Mouse (Mus musculus) embryonic facial prominence, embryonic 12.5 days (tissue): ENCODE results near the gene Gna15. TPM values are rescaled to one million over a fixed set of nuclear protein-coding genes. Genes with fewer than 3 reads are reported as not detected.

ENCODE experiments used
- ATAC-seq: fragments of 200-750 bp; cut with Nextera tagmentation; 2 replicates; pipeline ENCODE4 v1.8.0; 2017; ENCODE audit not compliant: insufficient number of reproducible peaks, insufficient read depth, low FRiP score, low TSS enrichment
- H3K27ac ChIP-seq: fragments of 300-500 bp; sonication (generic); 2 replicates; pipeline ENCODE4 v1.5.1; 2016; ENCODE audit warnings: mild to moderate bottlenecking
- H3K27me3 ChIP-seq: fragments of 300-500 bp; sonication (generic); 2 replicates; pipeline ENCODE4 v1.6.1; 2016; ENCODE audit warnings: mild to moderate bottlenecking, moderate library complexity
- H3K36me3 ChIP-seq: fragments of 300-500 bp; sonication (generic); 2 replicates; pipeline ENCODE4 v1.6.1; 2016; ENCODE audit warnings: mild to moderate bottlenecking
- H3K4me1 ChIP-seq: fragments of 300-500 bp; sonication (generic); 2 replicates; pipeline ENCODE4 v1.6.1; 2016
- H3K4me2 ChIP-seq: fragments of 300-500 bp; sonication (generic); replicated peaks from 2 replicates; pipeline ENCODE4 v1.6.1; 2016; ENCODE audit warnings: mild to moderate bottlenecking, moderate library complexity
- H3K4me3 ChIP-seq: fragments of 300-500 bp; sonication (generic); 2 replicates; pipeline ENCODE4 v1.5.1; 2016; ENCODE audit warnings: mild to moderate bottlenecking
- H3K9ac ChIP-seq: fragments of 300-500 bp; sonication (generic); 2 replicates; pipeline ENCODE4 v1.6.1; 2016; ENCODE audit warnings: mild to moderate bottlenecking, moderate library complexity
- H3K9me3 ChIP-seq: fragments of 300-500 bp; sonication (generic); 2 replicates; pipeline ENCODE4 v1.6.1; 2016; ENCODE audit warnings: mild to moderate bottlenecking, moderate library complexity
- WGBS: fragments of 180-500 bp; shearing (Covaris S2); methylation state at CpG from one replicate; pipeline ENCODE4 v1.1.7; 2016; 5-methylcytosine and 5-hydroxymethylcytosine counted together
- polyA plus RNA-seq: library from polyadenylated mRNA; unstranded; fragments of >200 nt; fragmentation: Nextera tagmentation; extraction: Ambion mirVana; gene quantifications from 2 replicates; pipeline ENCODE4 v1.2.1, GENCODE M21; 2016

Gna15 gene
- polyA plus RNA-seq, 1 experiment from 2014 or later: 0.86 TPM

DNA sequence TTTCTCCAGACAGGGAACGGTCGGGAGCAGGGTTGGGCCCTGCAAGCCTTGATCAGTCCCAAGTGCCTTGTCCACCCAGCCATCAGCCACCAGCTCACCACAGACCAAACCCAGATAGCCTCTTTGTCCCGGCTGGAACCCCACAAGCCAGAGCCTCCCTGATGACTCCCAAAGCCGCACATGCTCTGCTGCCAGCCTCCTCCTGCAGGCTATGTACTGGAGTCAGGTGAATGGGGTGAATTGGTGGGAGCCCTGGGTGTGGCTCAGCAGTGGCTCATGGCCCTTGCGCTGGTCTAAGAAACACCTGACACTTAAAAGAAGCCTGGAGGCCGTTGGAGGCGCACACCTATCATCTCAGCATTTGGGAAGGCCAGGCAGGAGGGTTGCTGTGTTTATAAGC, 61.1 kb downstream of the Gna15 start:
- ATAC-seq: no peak
- 77% methylated on average over 7 of the region's 7 CpGs for WGBS
- Histone ChIP-seq H3K27ac (no peak overlapping the region), H3K36me3 (no peaks in the 10 kb centered on the region), H3K9ac (no peak overlapping the region), H3K9me3 (no peaks in the 10 kb centered on the region), H3K4me1 (0 out of 2 replicates have a peak, but pooled peaks cover 9% of the 10 kb centered on the region), H3K4me3 (no peak overlapping the region), H3K27me3 (peaks cover 96% of the 10 kb centered on the region), H3K4me2 (no peak overlapping the region)

DNA sequence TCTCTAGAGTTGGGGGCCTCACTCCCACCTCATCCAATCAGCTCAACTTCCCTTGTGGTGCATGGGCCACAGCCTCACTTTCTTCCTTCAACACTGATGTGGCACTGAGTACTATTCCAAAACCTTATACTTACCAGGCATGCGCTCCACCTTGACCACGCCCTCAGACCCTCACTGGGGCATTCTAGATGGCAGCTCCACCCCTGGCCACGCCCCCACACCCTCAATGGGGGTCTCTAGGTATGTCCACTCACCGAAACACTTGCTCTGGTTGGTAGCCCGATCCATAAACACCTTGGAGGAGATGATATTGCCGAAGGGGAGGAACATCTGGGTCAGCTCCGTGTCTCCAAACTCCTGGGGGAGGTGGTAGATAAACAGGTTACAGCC, 61.6 kb downstream of the Gna15 start:
- no peaks in the 10 kb centered on the region for H3K36me3 ChIP-seq
- no peak overlapping the region for H3K9ac ChIP-seq
- H3K4me2 ChIP-seq: no peak overlapping the region; the same call in 1 of the 2 replicates
- H3K9me3 ChIP-seq: no peaks in the 10 kb centered on the region
- WGBS: 41% methylated on average over 7 of the region's 7 CpGs
- H3K4me1 ChIP-seq: 0 out of 2 replicates have a peak, but pooled peaks cover 9% of the 10 kb centered on the region
- H3K27me3 ChIP-seq: peaks cover 97% of the 10 kb centered on the region
- no peak for ATAC-seq
- no peak overlapping the region for H3K4me3 ChIP-seq
- no peak overlapping the region for H3K27ac ChIP-seq

DNA sequence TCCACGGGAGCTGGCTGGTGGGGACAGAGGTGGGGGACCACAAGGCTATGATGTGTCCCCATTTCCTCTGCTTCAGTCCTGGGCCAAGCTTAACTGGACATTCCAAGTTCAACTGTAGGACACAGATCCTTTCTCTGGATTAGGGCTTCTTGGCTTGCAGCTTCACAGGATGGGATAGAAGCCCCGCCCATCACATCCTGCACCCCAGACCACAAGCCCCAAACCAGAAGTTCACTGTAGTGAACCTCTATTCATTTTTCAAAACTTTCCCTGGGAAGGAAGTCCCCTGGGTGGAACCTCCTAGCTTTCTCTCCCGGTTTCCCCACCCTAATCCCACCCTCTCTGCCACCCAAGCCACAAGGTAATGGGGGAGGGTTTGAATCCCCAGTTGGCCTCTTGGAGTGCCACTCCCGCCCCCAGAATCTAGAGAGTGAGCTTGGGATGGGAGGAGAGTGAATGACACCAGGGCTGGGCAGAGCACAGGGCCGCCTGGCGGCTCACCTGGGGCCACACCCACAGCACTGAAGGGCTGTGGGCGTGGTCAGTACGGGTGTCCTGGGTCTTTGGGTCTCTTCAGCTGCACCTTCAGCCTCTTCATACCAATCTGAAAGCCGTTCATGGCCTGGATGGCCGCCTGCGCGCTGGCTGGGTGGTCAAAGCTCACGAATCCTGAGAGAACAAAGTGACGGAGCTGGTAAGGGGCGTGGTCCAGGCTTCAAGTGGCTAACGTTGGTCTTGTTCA, 62.2 kb downstream of the Gna15 start:
- Histone ChIP-seq H3K4me1 (0 out of 2 replicates have a peak, but pooled peaks cover 9% of the 10 kb centered on the region), H3K4me3 (no peak overlapping the region), H3K36me3 (no peaks in the 10 kb centered on the region), H3K4me2 (no peak overlapping the region; the same call in 1 of the 2 replicates), H3K9ac (no peak overlapping the region), H3K27ac (no peak overlapping the region), H3K9me3 (no peaks in the 10 kb centered on the region), H3K27me3 (peaks cover 99% of the 10 kb centered on the region)
- no peak for ATAC-seq
- 5% methylated on average over 16 of the region's 16 CpGs for WGBS

DNA sequence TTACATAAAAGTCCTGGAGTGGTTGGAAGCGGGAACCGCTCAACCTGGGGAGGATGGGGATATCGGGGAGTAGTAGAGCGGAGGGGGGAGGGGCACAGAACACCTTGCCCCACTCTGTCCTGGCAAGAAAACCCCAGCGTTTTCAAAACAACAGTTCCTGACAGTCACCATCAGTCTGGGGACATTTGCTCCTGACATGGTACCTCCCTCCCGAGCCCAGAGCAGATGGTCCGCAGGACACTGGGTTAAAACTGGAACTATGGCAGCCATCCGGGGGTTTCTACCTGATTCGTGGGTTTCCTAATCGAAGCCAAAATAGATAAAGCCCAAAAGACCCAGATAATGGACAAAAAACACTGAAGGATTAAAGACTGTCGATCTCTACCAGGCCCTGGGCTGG, 63.1 kb downstream of the Gna15 start:
- WGBS: 39% methylated on average over 11 of the region's 11 CpGs
- Histone ChIP-seq H3K4me3 (no peak overlapping the region), H3K27me3 (peaks cover 99% of the 10 kb centered on the region), H3K36me3 (no peaks in the 10 kb centered on the region), H3K27ac (no peak overlapping the region), H3K4me2 (no peak overlapping the region), H3K4me1 (0 out of 2 replicates have a peak, but pooled peaks cover 9% of the 10 kb centered on the region), H3K9ac (no peak overlapping the region), H3K9me3 (no peaks in the 10 kb centered on the region)
- ATAC-seq: no peak

DNA sequence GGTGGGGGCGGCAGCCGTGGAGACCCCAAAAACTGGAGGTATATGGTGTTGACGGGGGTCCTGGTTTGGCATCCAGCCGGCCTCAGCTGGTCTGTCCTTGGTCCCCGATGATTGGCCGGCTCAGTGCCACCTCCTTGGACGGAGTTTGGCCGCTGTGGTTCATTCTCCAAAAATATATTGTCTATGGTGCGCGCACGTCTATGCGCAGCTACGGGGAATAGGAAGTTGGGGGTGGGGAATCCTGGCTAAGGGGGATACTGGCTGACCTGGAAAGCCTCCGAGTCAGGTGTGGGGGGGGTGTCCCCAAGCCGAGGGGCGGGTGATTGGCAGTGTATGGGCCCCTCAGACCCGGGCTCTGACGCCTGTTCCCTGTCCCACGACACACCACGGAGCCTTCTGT, 63.6 kb downstream of the Gna15 start:
- no peak overlapping the region for H3K9ac ChIP-seq
- no peak overlapping the region for H3K4me2 ChIP-seq
- 0 out of 2 replicates have a peak, but pooled peaks cover 9% of the 10 kb centered on the region for H3K4me1 ChIP-seq
- H3K4me3 ChIP-seq: no peak overlapping the region
- WGBS: 36% methylated on average over 20 of the region's 20 CpGs
- no peak for ATAC-seq
- no peaks in the 10 kb centered on the region for H3K36me3 ChIP-seq
- H3K27me3 ChIP-seq: peaks cover 99% of the 10 kb centered on the region
- no peak overlapping the region for H3K27ac ChIP-seq
- no peaks in the 10 kb centered on the region for H3K9me3 ChIP-seq

DNA sequence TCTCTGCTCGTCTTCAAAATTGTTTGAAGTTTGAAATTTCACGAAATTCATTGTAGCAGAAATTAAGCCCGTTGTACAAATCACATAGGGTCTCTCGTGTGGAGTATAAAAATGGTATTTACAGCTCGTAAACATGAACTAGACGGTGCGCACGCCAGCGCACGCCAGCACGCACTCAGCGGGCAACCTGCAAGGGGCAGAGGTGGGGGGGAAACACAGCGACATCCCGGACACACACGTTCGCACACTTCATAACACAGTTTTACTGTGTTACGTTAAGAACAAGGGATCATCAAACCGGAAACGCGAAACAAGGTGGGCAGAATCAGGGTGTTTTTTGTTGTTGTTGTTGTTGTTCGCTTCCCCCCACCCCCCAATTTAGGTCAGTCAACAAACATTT, 64.6 kb downstream of the Gna15 start:
- Histone ChIP-seq H3K9me3 (no peaks in the 10 kb centered on the region), H3K4me2 (no peak overlapping the region), H3K27me3 (peaks cover 99% of the 10 kb centered on the region), H3K27ac (no peak overlapping the region), H3K36me3 (no peaks in the 10 kb centered on the region), H3K4me3 (no peak overlapping the region), H3K4me1 (0 out of 2 replicates have a peak, but pooled peaks cover 4% of the 10 kb centered on the region), H3K9ac (no peak overlapping the region)
- 69% methylated on average over 21 of the region's 21 CpGs for WGBS
- no peak for ATAC-seq

DNA sequence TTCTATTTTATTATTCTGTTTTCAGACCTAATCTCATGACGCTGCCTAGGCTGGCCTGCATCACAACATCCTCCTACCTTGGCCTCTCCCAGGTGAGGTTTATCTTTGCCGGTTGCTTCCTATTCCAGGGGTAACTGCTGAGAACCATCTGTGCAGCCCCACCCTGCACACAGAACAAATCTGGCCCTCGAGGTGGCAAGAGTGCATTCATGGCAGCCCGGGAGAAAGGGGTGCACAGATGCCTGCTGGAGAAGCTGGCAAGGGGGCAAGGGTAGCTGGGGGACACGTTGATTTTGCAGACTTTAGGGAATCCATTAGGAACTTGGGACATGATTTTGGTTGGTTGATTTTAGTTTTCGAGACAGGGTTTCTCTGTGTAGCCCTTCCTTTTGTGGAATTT, 65.8 kb downstream of the Gna15 start:
- Histone ChIP-seq H3K4me2 (no peak overlapping the region), H3K27me3 (peaks cover 99% of the 10 kb centered on the region), H3K9me3 (no peaks in the 10 kb centered on the region), H3K36me3 (no peaks in the 10 kb centered on the region), H3K27ac (no peak overlapping the region), H3K4me3 (no peak overlapping the region), H3K9ac (no peak overlapping the region), H3K4me1 (no peaks in the 10 kb centered on the region)
- no peak for ATAC-seq
- WGBS: 80% methylated on average over 6 of the region's 6 CpGs

DNA sequence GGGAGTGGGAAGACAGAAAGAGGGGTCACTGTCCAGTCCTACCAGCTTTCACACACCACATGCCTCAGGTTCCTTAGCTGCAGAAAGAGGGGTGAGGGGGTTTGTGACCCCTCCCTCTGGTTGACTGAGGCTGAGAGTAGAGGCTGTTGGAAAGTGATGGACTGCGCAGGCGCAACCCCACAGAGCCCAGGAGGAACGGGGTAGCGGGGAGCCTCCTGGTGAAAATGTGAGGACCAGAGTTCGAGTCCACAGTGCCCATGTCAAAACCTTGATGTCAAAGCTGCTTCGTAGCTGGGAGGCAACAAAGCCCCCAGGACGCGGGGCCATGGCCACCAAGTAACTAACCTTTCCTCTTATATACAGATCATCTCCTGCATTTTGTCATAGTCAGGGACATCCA, 66.4 kb downstream of the Gna15 start:
- no peak overlapping the region for H3K27ac ChIP-seq
- H3K9ac ChIP-seq: no peak overlapping the region
- peaks cover 99% of the 10 kb centered on the region for H3K27me3 ChIP-seq
- no peaks in the 10 kb centered on the region for H3K9me3 ChIP-seq
- ATAC-seq: no peak
- no peaks in the 10 kb centered on the region for H3K36me3 ChIP-seq
- no peak overlapping the region for H3K4me3 ChIP-seq
- WGBS: 83% methylated on average over 8 of the region's 8 CpGs
- H3K4me2 ChIP-seq: no peak overlapping the region
- no peaks in the 10 kb centered on the region for H3K4me1 ChIP-seq

DNA sequence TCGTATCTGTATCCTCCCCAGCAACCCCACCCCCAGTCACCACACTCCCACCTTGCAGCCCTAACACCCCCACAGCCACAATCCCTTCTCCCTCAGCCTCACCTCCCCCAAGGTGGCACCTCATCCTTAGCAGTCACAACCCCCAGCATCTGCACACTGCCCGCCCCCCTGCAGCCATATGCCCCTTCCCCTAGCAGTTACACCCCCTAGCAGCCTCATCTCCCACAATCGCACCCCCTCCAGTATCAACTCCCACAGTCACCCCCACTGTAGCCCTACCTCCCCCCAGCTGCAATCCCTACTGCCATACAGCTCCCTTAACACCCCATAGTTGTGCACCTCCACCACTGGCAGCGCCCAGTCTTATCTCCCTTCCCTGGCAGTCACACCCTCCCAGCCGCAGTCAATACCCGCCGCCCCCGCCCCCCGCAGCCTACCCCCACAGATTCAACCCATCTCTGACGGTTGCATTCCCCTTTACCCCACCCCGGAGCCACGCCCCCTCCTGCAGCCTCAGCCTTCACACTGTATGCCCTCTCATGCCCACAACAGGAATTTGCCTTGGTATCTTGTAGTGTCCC, 67.0 kb downstream of the Gna15 start:
- no peak overlapping the region for H3K9ac ChIP-seq
- ATAC-seq: no peak
- WGBS: 52% methylated on average over 12 of the region's 12 CpGs
- H3K4me1 ChIP-seq: no peaks in the 10 kb centered on the region; the same call in 1 of the 2 replicates
- no peak overlapping the region for H3K27ac ChIP-seq
- no peaks in the 10 kb centered on the region for H3K36me3 ChIP-seq
- peaks cover 99% of the 10 kb centered on the region for H3K27me3 ChIP-seq
- no peaks in the 10 kb centered on the region for H3K9me3 ChIP-seq
- no peak overlapping the region for H3K4me3 ChIP-seq
- H3K4me2 ChIP-seq: no peak overlapping the region

DNA sequence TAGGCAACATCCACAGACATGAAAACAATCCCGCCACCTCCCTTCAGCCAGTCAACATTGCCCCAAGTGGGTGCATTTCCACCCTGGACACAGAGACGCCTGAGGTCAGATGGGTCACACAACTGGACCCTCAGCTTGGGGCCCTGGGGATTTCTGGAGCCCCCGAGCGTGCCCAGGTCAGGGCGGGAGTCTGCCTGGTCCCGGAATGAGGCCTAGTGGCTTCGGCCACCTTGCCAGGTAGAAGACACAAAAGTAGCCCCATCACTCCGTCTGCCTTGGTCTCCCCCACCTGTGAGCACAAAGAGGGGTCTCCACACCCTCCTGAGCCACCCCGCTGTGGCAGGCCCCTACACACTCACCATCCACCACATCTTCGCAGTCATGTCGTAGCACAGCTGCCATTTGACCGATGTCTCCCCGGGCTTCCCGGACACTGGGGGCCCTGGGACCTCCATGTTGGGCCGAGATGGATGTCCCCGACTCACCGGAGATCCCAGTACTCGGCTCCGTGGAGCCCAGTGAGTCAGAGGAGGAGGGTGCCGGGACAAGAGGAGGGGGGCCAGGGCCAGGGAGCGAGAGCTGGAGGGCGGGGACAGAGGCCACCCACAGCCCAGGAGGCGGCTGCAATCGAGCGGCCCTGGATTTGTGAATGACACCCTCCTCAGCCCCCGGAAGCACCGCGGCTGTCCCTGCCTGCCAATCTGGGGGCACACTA, 68.7 kb downstream of the Gna15 start, which contains the start of gene Nfic:
Gene Nfic, minus strand, starts transcription at position 455 of the 715 bp plus-strand sequence.
- no peak within 1 kb of the TSS for H3K4me3 ChIP-seq
- H3K9ac ChIP-seq: no peak within 1 kb of the TSS
- no peak within 1 kb of the TSS for H3K27ac ChIP-seq
- H3K4me1 ChIP-seq: no peaks in the 10 kb centered on the region; the same call in 1 of the 2 replicates
- no peak for ATAC-seq
- no peaks in the 10 kb centered on the region for H3K36me3 ChIP-seq
- WGBS: 68% methylated on average over 28 of the region's 28 CpGs
- H3K9me3 ChIP-seq: no peaks in the 10 kb centered on the region
- peaks cover 97% of the 10 kb centered on the region for H3K27me3 ChIP-seq
- no peak within 1 kb of the TSS for H3K4me2 ChIP-seq

DNA sequence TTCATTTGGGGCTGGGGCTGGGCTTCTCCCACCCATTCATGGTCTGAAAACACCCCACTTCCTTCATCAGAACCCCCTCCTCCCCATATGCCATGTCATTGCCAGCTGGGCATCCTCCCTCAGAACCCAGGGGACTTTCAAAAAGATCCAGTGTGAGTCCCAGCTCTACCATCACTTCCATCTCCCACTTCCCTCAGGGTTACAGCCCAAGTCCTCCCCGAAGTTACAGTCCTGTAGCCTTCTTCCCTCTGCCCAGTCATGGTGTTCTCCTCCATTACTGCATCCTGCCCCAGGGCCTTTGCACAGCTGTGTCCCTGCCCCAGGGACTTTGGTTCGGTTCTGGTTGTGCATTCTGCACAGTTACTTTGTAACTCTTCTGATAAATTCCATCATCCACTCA, 69.9 kb downstream of the Gna15 start:
- H3K4me1 ChIP-seq: no peaks in the 10 kb centered on the region; the same call in 1 of the 2 replicates
- no peak overlapping the region for H3K4me2 ChIP-seq
- no peak overlapping the region for H3K9ac ChIP-seq
- H3K27ac ChIP-seq: no peak overlapping the region
- H3K4me3 ChIP-seq: no peak overlapping the region
- ATAC-seq: no peak
- H3K36me3 ChIP-seq: no peaks in the 10 kb centered on the region
- H3K27me3 ChIP-seq: peaks cover 84% of the 10 kb centered on the region
- H3K9me3 ChIP-seq: no peaks in the 10 kb centered on the region
- WGBS: 63% methylated on average over 2 of the region's 2 CpGs
